Mouse (Mus musculus) retina, postnatal 1 day (tissue): Measurements from ENCODE around the gene Pacs1.

Experiments
- DNase-seq: peaks from one replicate; pipeline ENCODE4 v3.0.0-alpha.2; 2012

The Pacs1 gene

GRCm38 (mm10) chr19:5272801-5273733, at the start of gene Pacs1:
Gene Pacs1 (minus strand): TSS chr19:5273119.
- DNase-seq: peak; percentile 94

DNA sequence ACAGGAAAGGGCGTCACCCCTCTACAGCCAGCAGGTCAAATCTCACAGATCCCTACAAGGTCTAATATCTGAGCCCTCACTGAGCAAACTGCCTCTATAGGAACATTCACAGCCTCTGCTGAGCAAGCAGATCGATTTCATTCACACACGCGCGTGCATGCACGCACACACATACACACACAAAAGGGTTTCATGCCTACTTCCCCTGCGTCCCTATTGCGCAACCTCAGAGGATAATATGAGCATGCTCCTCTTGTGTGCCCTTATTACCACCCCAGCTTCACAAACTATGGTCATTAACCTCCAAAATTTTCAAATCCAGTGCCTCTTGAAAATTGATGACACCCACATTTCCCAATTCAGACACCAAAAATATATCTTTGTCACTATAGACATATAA, 40.3 kb upstream of the Pacs1 start:
- DNase-seq: no peak

DNA sequence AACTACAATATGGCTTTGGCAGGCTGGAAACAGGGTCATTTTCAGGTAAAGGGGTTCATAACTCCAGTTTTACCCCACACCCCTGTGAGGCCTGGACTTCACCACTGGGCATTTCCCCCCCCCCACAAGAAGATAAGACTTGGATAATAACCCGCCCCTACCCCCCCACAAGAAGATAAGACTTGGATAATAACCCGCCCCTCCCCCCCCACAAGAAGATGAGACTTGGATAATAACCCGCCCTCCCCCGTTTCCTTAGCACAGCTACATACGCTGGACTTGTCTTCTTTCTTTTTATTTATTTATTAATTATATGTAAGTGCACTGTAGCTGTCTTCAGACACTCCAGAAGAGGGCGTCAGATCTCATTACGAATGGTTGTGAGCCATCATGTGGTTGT, 36.1 kb upstream of the Pacs1 start:
- peak; percentile 71 for DNase-seq

- DNase-seq: peak; percentile 38
Measured at GRCm38 (mm10) chr19:5306968-5307734, 34.2 kb upstream of the Pacs1 start.

- peak; percentile 26 for DNase-seq
Measured at GRCm38 (mm10) chr19:5306279-5306678, 33.4 kb upstream of the Pacs1 start.

DNA sequence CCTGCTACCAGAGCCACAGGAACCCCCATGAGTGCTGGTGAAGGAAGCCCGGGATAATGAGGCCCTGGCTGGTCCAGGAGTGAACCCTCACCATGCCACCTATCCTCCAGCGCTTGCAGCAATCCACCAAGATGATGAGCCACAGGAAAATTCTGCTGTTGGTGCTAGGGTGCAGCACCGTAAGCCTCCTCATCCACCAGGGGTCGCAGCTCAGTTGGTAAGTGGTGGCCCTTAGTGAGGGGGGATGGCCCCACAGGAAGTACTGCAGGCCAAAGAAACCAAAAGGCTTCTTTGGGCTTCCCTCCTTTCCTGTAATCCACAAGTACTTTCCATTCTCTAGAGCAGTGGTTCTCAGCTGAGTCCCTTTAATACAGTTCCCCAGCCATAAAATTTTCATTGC, 29.5 kb upstream of the Pacs1 start:
- peak; percentile 67 for DNase-seq

DNA sequence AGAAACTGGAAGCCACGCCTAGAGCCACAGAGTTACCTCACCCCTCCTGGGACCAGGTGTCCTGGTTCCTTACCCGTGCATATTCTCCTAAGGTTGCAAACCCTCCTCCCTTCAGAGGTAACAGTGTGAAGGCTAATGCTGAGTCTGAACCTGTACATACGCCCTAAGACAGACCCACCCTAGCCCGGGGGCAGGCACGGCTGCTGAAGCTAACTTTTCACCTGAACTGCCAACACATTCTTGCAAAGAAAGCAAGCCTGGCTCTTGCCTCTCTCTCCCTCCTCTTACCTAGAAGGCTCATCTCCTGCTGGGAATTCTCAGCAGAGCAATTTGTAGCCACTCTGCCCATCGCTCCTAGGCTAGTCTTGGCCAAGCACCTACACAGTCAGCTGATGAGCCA, 27.7 kb upstream of the Pacs1 start:
- no peak for DNase-seq

- peak; percentile 74 for DNase-seq
Measured at GRCm38 (mm10) chr19:5297903-5298800, 25.2 kb upstream of the Pacs1 start, which contains the start of gene Gal3st3. Gene Gal3st3 (plus strand): TSS chr19:5298331.

DNA sequence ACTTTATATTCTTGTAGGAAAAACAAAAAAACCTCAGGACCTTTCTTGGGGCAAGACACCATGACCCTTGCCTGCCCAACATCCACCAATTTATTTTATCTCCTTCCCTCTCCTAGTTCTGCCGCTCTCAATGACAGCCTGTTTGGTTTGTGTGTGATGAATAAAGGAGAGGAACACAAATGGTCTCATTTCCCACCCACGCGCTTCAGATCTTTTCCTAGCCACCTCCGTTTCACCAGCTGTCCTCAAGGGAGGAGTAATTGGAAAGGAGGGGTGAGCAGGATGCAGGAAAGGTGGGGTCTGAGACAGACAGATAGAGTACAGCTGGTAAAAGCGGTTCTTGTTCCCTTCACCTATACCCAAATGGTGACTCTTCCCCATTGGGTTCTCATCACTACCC, 23.7 kb upstream of the Pacs1 start:
- no peak for DNase-seq

DNA sequence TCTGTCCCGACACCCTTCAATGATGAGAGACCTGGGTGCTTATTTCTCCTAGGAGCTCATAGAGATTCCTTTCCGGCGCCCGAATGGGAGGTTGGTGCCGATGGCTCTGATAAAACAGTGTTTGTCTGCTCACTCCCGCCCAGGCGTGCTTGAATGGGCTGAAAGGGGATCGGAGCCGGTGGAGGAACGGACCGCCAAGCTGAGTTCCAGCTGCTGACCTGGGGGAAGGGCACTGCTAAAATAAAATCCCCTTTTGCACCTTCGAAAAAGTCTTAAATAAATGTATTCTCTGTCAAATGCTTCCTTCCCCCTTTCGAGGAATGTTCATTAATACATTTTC, 22.8 kb upstream of the Pacs1 start:
- no peak for DNase-seq

GRCm38 (mm10) chr19:5294972-5295735, 22.2 kb upstream of the Pacs1 start, which contains the start of gene Sf3b2:
Gene Sf3b2 (minus strand): TSS chr19:5295455.
- DNase-seq: peak; percentile 100

GRCm38 (mm10) chr19:5278381-5278780, 5.5 kb upstream of the Pacs1 start:
- DNase-seq: no peak

- DNase-seq: peak; percentile 37
Measured at GRCm38 (mm10) chr19:5277140-5277539, 4.2 kb upstream of the Pacs1 start.

DNA sequence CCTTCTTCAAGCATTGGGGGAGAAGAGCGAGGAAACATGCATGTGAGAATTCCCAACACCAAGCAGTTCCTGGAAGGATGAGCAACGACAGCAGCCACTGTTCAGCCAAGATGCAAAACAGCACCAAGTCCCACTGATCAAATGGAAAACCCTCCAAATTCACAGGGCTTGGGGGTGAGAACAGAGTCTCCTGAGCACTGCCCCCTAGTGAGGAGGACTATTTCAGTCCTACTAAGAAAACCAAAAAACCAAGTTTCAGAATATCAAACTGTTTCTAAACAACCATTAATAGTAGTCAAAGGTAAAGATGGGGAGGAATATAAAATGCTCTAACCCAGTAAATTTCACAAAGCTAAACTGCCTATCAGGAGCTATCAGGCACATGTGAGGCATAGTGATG, 3.6 kb upstream of the Pacs1 start:
- DNase-seq: no peak

- DNase-seq: no peak
Measured at GRCm38 (mm10) chr19:5275736-5276135, 2.8 kb upstream of the Pacs1 start.

- no peak for DNase-seq
Measured at GRCm38 (mm10) chr19:5274641-5275040, 1.7 kb upstream of the Pacs1 start.

GRCm38 (mm10) chr19:5273916-5274315, 997 bp upstream of the Pacs1 start:
- no peak for DNase-seq

- peak; percentile 50 for DNase-seq
Measured at GRCm38 (mm10) chr19:5272326-5272795, 558 bp downstream of the Pacs1 start.

GRCm38 (mm10) chr19:5271430-5271829, 1.5 kb downstream of the Pacs1 start:
- no peak for DNase-seq

DNA sequence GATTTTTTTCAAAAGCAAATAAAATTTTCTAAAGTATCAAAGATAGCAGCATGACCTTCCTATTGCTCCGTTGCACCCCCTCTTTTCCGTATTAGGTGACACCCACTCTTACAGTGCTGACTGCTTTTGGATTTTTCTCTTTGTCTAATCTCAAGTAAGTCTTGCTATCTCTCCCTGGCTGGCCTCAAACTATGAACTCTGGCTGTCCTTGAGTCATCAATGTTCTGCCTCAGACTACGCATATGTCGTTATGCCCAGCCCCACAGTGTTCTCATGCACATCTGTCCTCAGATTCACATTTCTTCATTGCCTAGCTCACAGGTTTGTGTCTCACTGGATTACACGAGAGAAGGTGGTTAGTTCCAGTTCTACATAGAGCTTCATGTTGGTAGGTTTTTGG, 3.5 kb downstream of the Pacs1 start:
- no peak for DNase-seq

GRCm38 (mm10) chr19:5268875-5269274, 4.0 kb downstream of the Pacs1 start:
- DNase-seq: no peak

- DNase-seq: no peak
Measured at GRCm38 (mm10) chr19:5268017-5268416, 4.9 kb downstream of the Pacs1 start.
